Comparison of ENCODE assay signal across 8 mouse cellular contexts in genomic region chr5:110107581-110108304, GRCm38 (mm10). TPM values are rescaled to one million over a fixed set of nuclear protein-coding genes. Genes with fewer than 3 reads are reported as not detected.
DNase-seq lines count a peak whose midpoint lies in the region; ATAC-seq and TF ChIP-seq lines count a peak whose summit lies in the region.

TSS of gene Gtpbp6 (minus strand) at chr5:110108197.

- peak within 1 kb of the TSS; percentile 96 for H3K27ac ChIP-seq in gastrocnemius, adult 2 months
- peak within 1 kb of the TSS; percentile 98 for H3K27ac ChIP-seq in hindbrain, postnatal 0 days
- H3K27ac ChIP-seq in left cerebral cortex, adult 2 months = peak within 1 kb of the TSS; percentile 94

- H3K27me3 ChIP-seq in hindbrain, postnatal 0 days (ENCODE audit: insufficient read depth, low read length) = no peaks in the 10 kb centered on the region

- H3K4me2 ChIP-seq in hindbrain, postnatal 0 days (ENCODE audit: low read depth, low read length) = peak within 1 kb of the TSS; percentile 79

- WGBS in hindbrain, postnatal 0 days = under 1% methylated on average over 71 of the region's 71 CpGs

- peaks cover 36% of the 10 kb centered on the region for H3K36me3 ChIP-seq in hindbrain, postnatal 0 days (ENCODE audit: insufficient read depth, low read length)

- peak; percentile 69 for ATAC-seq in common myeloid progenitor, adult 5-6 weeks (replicated peaks; ENCODE audit: low read depth, poor library complexity, severe bottlenecking)
- ATAC-seq in hindbrain, postnatal 0 days = peak; percentile 80
- peak; percentile 72 for ATAC-seq in megakaryocyte, adult 5-6 weeks (ENCODE audit: poor library complexity, severe bottlenecking)

- H3K9ac ChIP-seq in hindbrain, postnatal 0 days (replicated peaks; ENCODE audit: low read length) = peak within 1 kb of the TSS; percentile 86

- peak; percentile 99 for DNase-seq in ZHBTc4 (ENCODE audit: low read depth, low spot score)
- DNase-seq in gastrocnemius, adult 2 months = peak; percentile 98
- DNase-seq in hindbrain, postnatal 0 days (ENCODE audit: low spot score) = peak; percentile 97
- DNase-seq in left cerebral cortex, adult 2 months (ENCODE audit: extremely low spot score in 1 of 2, low spot score in 2 of 2) = peak; percentile 90 to 94
- peak; percentile 94 for DNase-seq in right cerebral cortex, adult 2 months (ENCODE audit: low spot score in 2 of 2)
- peak; percentile 97 for DNase-seq in urinary bladder, postnatal 14 days (ENCODE audit: low spot score)

- peak within 1 kb of the TSS; percentile 84 for H3K4me3 ChIP-seq in gastrocnemius, adult 2 months
- H3K4me3 ChIP-seq in hindbrain, postnatal 0 days (ENCODE audit: low read length) = peak within 1 kb of the TSS; percentile 76
- peak within 1 kb of the TSS; percentile 92 for H3K4me3 ChIP-seq in left cerebral cortex, adult 2 months

- no peak for TF ChIP-seq CTCF in gastrocnemius, adult 2 months (IDR thresholded peaks at IDR 0.05)
- TF ChIP-seq CTCF in hindbrain, postnatal 0 days (IDR thresholded peaks at IDR 0.05; ENCODE audit: low read depth) = no peak
- no peak for TF ChIP-seq CTCF in left cerebral cortex, adult 2 months (IDR thresholded peaks at IDR 0.05)

- intact Hi-C loops in gastrocnemius, adult 2 months (cut with DNase I) = loop anchor here (10.0 kb wide), 1 partner anchor 553 kb away; the partner anchor contains the start of gene Crlf2
- intact Hi-C loops in left cerebral cortex, adult 2 months (cut with DNase I) = loop anchor here (2.0 to 10.0 kb wide), 4 partner anchors 27 to 1453 kb away; partner anchors contain the start of genes Chfr and Zfp932

- peaks cover 6% of the 10 kb centered on the region for H3K4me1 ChIP-seq in hindbrain, postnatal 0 days (ENCODE audit: insufficient read depth, low read length)

- H3K9me3 ChIP-seq in hindbrain, postnatal 0 days (ENCODE audit: low read length) = no peaks in the 10 kb centered on the region

RNA-seq across cellular contexts. Expression of gene Gtpbp6, which starts in this region (rescaled TPM):
- 15.7 and 18.0 TPM in 2 replicates for total RNA-seq in common myeloid progenitor, adult 5-6 weeks (2017)
- total RNA-seq in gastrocnemius, adult 2 months (2021) = 10 to 100 TPM; 13.0 to 16.4 TPM
- 77.1 and 90.3 TPM in 2 replicates for total RNA-seq in hindbrain, postnatal 0 days (2014; rRNA removed)
- 55.9 and 61.6 TPM in 2 replicates for polyA plus RNA-seq in hindbrain, postnatal 0 days (2015; fragmentation: Nextera tagmentation; extraction: Ambion mirVana)
- 100 to 1,000 TPM; 107 to 108 TPM for total RNA-seq in left cerebral cortex, adult 2 months (2021)
- total RNA-seq in megakaryocyte, adult 5-6 weeks (2015) = 7.5 and 14.5 TPM in 2 replicates
- 15.9 and 17.9 TPM in 2 replicates for total RNA-seq in megakaryocyte, adult 5-6 weeks (2017)

Comparison
In these comparisons a context has a peak if more than half of its experiments do, and no peak if none do; other contexts are left out.
1. Peak in every context shown above with its lines: DNase-seq, ATAC-seq, H3K4me3 ChIP-seq and H3K27ac ChIP-seq.